Mouse (Mus musculus) urinary bladder, postnatal 36 days (tissue): ENCODE measurements around the gene Vars2.

Source experiments
- DNase-seq, 2 experiments: peaks; one replicate each; pipeline ENCODE4 v3.0.0; 2022; ENCODE audit warnings: low spot score in 2 of 2, mixed read lengths in 1 of 2

The Vars2 gene

GRCm38 (mm10) chr17:35633992-35634391 lies 33.4 kb downstream of the Vars2 start:
- no peak for DNase-seq

GRCm38 (mm10) chr17:35626537-35626936 lies 40.9 kb downstream of the Vars2 start, which contains the start of gene Gm9573:
TSS of gene Gm9573 (minus strand) at chr17:35626637.
- no peak for DNase-seq

- no peak for DNase-seq
Measured at GRCm38 (mm10) chr17:35617127-35617526, 50.3 kb downstream of the Vars2 start.
